Mouse (Mus musculus) heart, postnatal 25 days (tissue): Measurements from ENCODE around the gene Ppp1r14b. TPM values are rescaled to one million over a fixed set of nuclear protein-coding genes. Genes with fewer than 3 reads are reported as not detected.

ENCODE experiments used
- DNase-seq: peaks from one replicate; pipeline ENCODE4 v3.0.0; 2022; ENCODE audit warnings: low spot score
- intact Hi-C: fragments of 180-260 bp; cut with DNase I; formaldehyde crosslinking; loops from one replicate; pipeline ENCODE4 v1.15.1; 2025
- total RNA-seq, 2 experiments: library from RNA; stranded (reverse); gene quantifications; 2 replicates each; pipeline ENCODE4 v1.2.3; 2021

Gene Ppp1r14b
- total RNA-seq, 2 experiments from 2014 or later = 83.5 to 112 TPM

- intact Hi-C loops = no loop called here
- no peak for DNase-seq
Observed at GRCm38 (mm10) chr19:6972247-6972917, 2.4 kb upstream of the Ppp1r14b start.

- intact Hi-C loops = no loop called here
- no peak for DNase-seq
Observed at GRCm38 (mm10) chr19:6973581-6974190, 1.1 kb upstream of the Ppp1r14b start.

GRCm38 (mm10) chr19:6975537-6976521 is 1.1 kb downstream of the Ppp1r14b start, which contains the start of gene Plcb3:
Plcb3 (minus strand) TSS chr19:6976470.
- peak; percentile 53 for DNase-seq
- intact Hi-C loops = loop anchor here (5.0 kb wide), 1 partner anchor 46 kb away; no protein-coding TSS in a partner anchor

- intact Hi-C loops = loop anchor here (5.0 kb wide), 1 partner anchor 44 kb away; no protein-coding TSS in a partner anchor
- no peak for DNase-seq
Observed at GRCm38 (mm10) chr19:6977759-6978638, 3.2 kb downstream of the Ppp1r14b start.

- no peak for DNase-seq
- intact Hi-C loops = loop anchor here (5.0 kb wide), 1 partner anchor 44 kb away; no protein-coding TSS in a partner anchor
Observed at GRCm38 (mm10) chr19:6978639-6978974, 3.8 kb downstream of the Ppp1r14b start.

GRCm38 (mm10) chr19:6979001-6979479 is 4.3 kb downstream of the Ppp1r14b start:
- intact Hi-C loops = loop anchor here (5.0 kb wide), 1 partner anchor 43 kb away; no protein-coding TSS in a partner anchor
- DNase-seq = no peak

- intact Hi-C loops = loop anchor here (5.0 kb wide), 1 partner anchor 43 kb away; no protein-coding TSS in a partner anchor
- DNase-seq = peak; percentile 98
Observed at GRCm38 (mm10) chr19:6979486-6980380, 5.0 kb downstream of the Ppp1r14b start.

- DNase-seq = peak; percentile 99
- intact Hi-C loops = no loop called here
Observed at GRCm38 (mm10) chr19:6980381-6981093, 5.8 kb downstream of the Ppp1r14b start, which contains the start of gene Fkbp2. Fkbp2 (minus strand) TSS chr19:6980501.

GRCm38 (mm10) chr19:6981465-6981864 is 6.7 kb downstream of the Ppp1r14b start:
- intact Hi-C loops = no loop called here

GRCm38 (mm10) chr19:6983621-6984020 is 8.9 kb downstream of the Ppp1r14b start:
- DNase-seq = no peak
- intact Hi-C loops = no loop called here

More at GRCm38 (mm10) chr19:6981465-6981864, 6.7 kb downstream of the Ppp1r14b start:
- no peak for DNase-seq

- no peak for DNase-seq
- intact Hi-C loops = no loop called here
Observed at GRCm38 (mm10) chr19:6985300-6985699, 10.5 kb downstream of the Ppp1r14b start.

- no peak for DNase-seq
- intact Hi-C loops = no loop called here
Observed at GRCm38 (mm10) chr19:6985951-6986708, 11.4 kb downstream of the Ppp1r14b start.

GRCm38 (mm10) chr19:6987061-6987903 is 12.5 kb downstream of the Ppp1r14b start, which contains the start of gene Vegfb:
Vegfb (minus strand) TSS chr19:6987651.
- DNase-seq = peak; percentile 58
- intact Hi-C loops = no loop called here

- no peak for DNase-seq
- intact Hi-C loops = no loop called here
Observed at GRCm38 (mm10) chr19:6987904-6988285, 13.1 kb downstream of the Ppp1r14b start.

GRCm38 (mm10) chr19:6989251-6989650 is 14.5 kb downstream of the Ppp1r14b start:
- no peak for DNase-seq
- intact Hi-C loops = no loop called here

GRCm38 (mm10) chr19:6990712-6991111 is 15.9 kb downstream of the Ppp1r14b start:
- no peak for DNase-seq
- intact Hi-C loops = no loop called here
